ENCODE assay signal across 16 mouse cellular contexts in genomic region chr2:141228809-141229208, GRCm38 (mm10).
DNase-seq lines count a peak whose midpoint lies in the region.
"Had no signal": no experiment of that assay in that cellular context is flagged by ENCODE, and none has a peak within 500 bp of the region (broad histone marks: within the 10 kb centered on the region; RNA-seq: fewer than 3 reads in every experiment).

No protein-coding gene starts in this region.

- peak; percentile 16 to 23 for DNase-seq in frontal cortex, adult 2 months (ENCODE audit: extremely low spot score in 1 of 2, low spot score in 1 of 2)
- DNase-seq in frontal cortex, postnatal 14 days (ENCODE audit: low spot score in 2 of 2): no peak
- DNase-seq in right cerebral cortex, adult 18-20 months: peak; percentile 14
- DNase-seq in right cerebral cortex, postnatal 14 days: no peak
- DNase-seq in brain, adult 2 months (ENCODE audit: low read depth, low spot score): peak; percentile 47
- DNase-seq in right cerebral cortex, postnatal 25 days: peak; percentile 6
- DNase-seq in kidney, postnatal 14 days: no peak
- DNase-seq in left cerebral cortex, adult 18-20 months (ENCODE audit: low spot score in 2 of 2): no peak
- DNase-seq: adrenal gland, adult 2 months; adrenal gland, postnatal 10 days; adrenal gland, postnatal 25 days; cerebellum, adult 11-12 months; cerebellum, adult 2 months; cerebellum, adult 9-10 months; cerebellum, postnatal 10 days; cerebellum, postnatal 25 days had no signal

Comparison
In these comparisons a context has a peak if more than half of its experiments do, and no peak if none do; other contexts are left out.
1. DNase-seq: peak in frontal cortex, adult 2 months (2 of 2), right cerebral cortex, adult 18-20 months (single experiment), brain, adult 2 months (single experiment) and right cerebral cortex, postnatal 25 days (single experiment); none in frontal cortex, postnatal 14 days (0 of 2), right cerebral cortex, postnatal 14 days (single experiment), kidney, postnatal 14 days (single experiment) and left cerebral cortex, adult 18-20 months (0 of 2).